Mouse (Mus musculus): ENCODE data around the gene 4930442H23Rik. TPM values are rescaled to one million over a fixed set of nuclear protein-coding genes. Genes with fewer than 3 reads are reported as not detected.
A peak's percentile ranks its signal among the peaks of the same experiment; 100 is the strongest.

Gene 4930442H23Rik
- polyA plus RNA-seq, 1 experiment from 2014 or later = not detected

- Histone ChIP-seq H3K4me3 (ENCODE audit: control insufficient read depth in 1 of 2, insufficient read depth in 1 of 2, low read depth in 1 of 2, low read length in 2 of 2) (no peak overlapping the region), H3K4me1 (ENCODE audit: control insufficient read depth in 2 of 2, insufficient read depth in 2 of 2, low read length in 2 of 2) (peaks cover 7 to 9% of the 10 kb centered on the region in 2 experiments), H3K9ac (ENCODE audit: low read length) (no peak overlapping the region), H3K27ac (replicated peaks in 1 of 2; ENCODE audit: control insufficient read depth in 1 of 2, insufficient read depth in 1 of 2, low read depth in 2 of 2, low read length in 2 of 2) (no peak overlapping the region), H3K27me3 (ENCODE audit: control insufficient read depth, insufficient read depth, low read length) (no peaks in the 10 kb centered on the region), H3K9me3 (ENCODE audit: control insufficient read depth, low read length) (no peaks in the 10 kb centered on the region), H3K36me3 (ENCODE audit: control insufficient read depth, insufficient read depth, low read length) (peaks cover 82% of the 10 kb centered on the region), H3K4me2 (ENCODE audit: low read length) (no peak overlapping the region)
- 85% methylated on average over 12 of the region's 12 CpGs for WGBS
- ATAC-seq (ENCODE audit: insufficient number of reproducible peaks, insufficient read depth, low FRiP score, low read depth) = no peak
Observed at GRCm38 (mm10) chr10:81154313-81154712, 29.3 kb downstream of the 4930442H23Rik start.

- no peak overlapping the region for H3K4me3 ChIP-seq (ENCODE audit: control insufficient read depth in 1 of 2, insufficient read depth in 1 of 2, low read depth in 1 of 2, low read length in 2 of 2)
- H3K36me3 ChIP-seq (ENCODE audit: control insufficient read depth, insufficient read depth, low read length) = peaks cover 82% of the 10 kb centered on the region
- 0 out of 2 replicates have a peak overlapping the region, but pooled peaks have one; percentile 7 for H3K9ac ChIP-seq (ENCODE audit: low read length)
- ATAC-seq (ENCODE audit: insufficient number of reproducible peaks, insufficient read depth, low FRiP score, low read depth) = no peak
- H3K4me2 ChIP-seq (ENCODE audit: low read length) = no peak overlapping the region
- H3K27me3 ChIP-seq (ENCODE audit: control insufficient read depth, insufficient read depth, low read length) = no peaks in the 10 kb centered on the region
- 56% methylated on average over 12 of the region's 12 CpGs for WGBS
- H3K9me3 ChIP-seq (ENCODE audit: control insufficient read depth, low read length) = no peaks in the 10 kb centered on the region
- peaks cover 7 to 9% of the 10 kb centered on the region in 2 experiments for H3K4me1 ChIP-seq (ENCODE audit: control insufficient read depth in 2 of 2, insufficient read depth in 2 of 2, low read length in 2 of 2)
- H3K27ac ChIP-seq (replicated peaks in 1 of 2; ENCODE audit: control insufficient read depth in 1 of 2, insufficient read depth in 1 of 2, low read depth in 2 of 2, low read length in 2 of 2) = peak overlapping the region; percentile 31 to 45
Observed at GRCm38 (mm10) chr10:81152609-81153008, 31.0 kb downstream of the 4930442H23Rik start.

GRCm38 (mm10) chr10:81151261-81151660, 32.4 kb downstream of the 4930442H23Rik start:
- H3K36me3 ChIP-seq (ENCODE audit: control insufficient read depth, insufficient read depth, low read length) = peaks cover 82% of the 10 kb centered on the region
- peaks cover 7 to 9% of the 10 kb centered on the region in 2 experiments for H3K4me1 ChIP-seq (ENCODE audit: control insufficient read depth in 2 of 2, insufficient read depth in 2 of 2, low read length in 2 of 2)
- no peaks in the 10 kb centered on the region for H3K9me3 ChIP-seq (ENCODE audit: control insufficient read depth, low read length)
- H3K27ac ChIP-seq (replicated peaks in 1 of 2; ENCODE audit: control insufficient read depth in 1 of 2, insufficient read depth in 1 of 2, low read depth in 2 of 2, low read length in 2 of 2) = no peak overlapping the region
- WGBS = 67% methylated on average over 6 of the region's 6 CpGs
- ATAC-seq (ENCODE audit: insufficient number of reproducible peaks, insufficient read depth, low FRiP score, low read depth) = no peak
- H3K27me3 ChIP-seq (ENCODE audit: control insufficient read depth, insufficient read depth, low read length) = no peaks in the 10 kb centered on the region
- H3K4me2 ChIP-seq (ENCODE audit: low read length) = no peak overlapping the region
- H3K4me3 ChIP-seq (ENCODE audit: control insufficient read depth in 1 of 2, insufficient read depth in 1 of 2, low read depth in 1 of 2, low read length in 2 of 2) = no peak overlapping the region
- H3K9ac ChIP-seq (ENCODE audit: low read length) = no peak overlapping the region

- Histone ChIP-seq H3K9ac (ENCODE audit: low read length) (no peak overlapping the region), H3K27ac (replicated peaks in 1 of 2; ENCODE audit: control insufficient read depth in 1 of 2, insufficient read depth in 1 of 2, low read depth in 2 of 2, low read length in 2 of 2) (no peak overlapping the region), H3K27me3 (ENCODE audit: control insufficient read depth, insufficient read depth, low read length) (no peaks in the 10 kb centered on the region), H3K4me3 (ENCODE audit: control insufficient read depth in 1 of 2, insufficient read depth in 1 of 2, low read depth in 1 of 2, low read length in 2 of 2) (no peak overlapping the region), H3K9me3 (ENCODE audit: control insufficient read depth, low read length) (no peaks in the 10 kb centered on the region), H3K36me3 (ENCODE audit: control insufficient read depth, insufficient read depth, low read length) (peaks cover 79% of the 10 kb centered on the region), H3K4me2 (ENCODE audit: low read length) (no peak overlapping the region), H3K4me1 (ENCODE audit: control insufficient read depth in 2 of 2, insufficient read depth in 2 of 2, low read length in 2 of 2) (peaks cover 13 to 21% of the 10 kb centered on the region in 2 experiments)
- WGBS = 71% methylated on average over 4 of the region's 4 CpGs
- ATAC-seq (ENCODE audit: insufficient number of reproducible peaks, insufficient read depth, low FRiP score, low read depth) = no peak
Observed at GRCm38 (mm10) chr10:81146296-81146695, 37.4 kb downstream of the 4930442H23Rik start.

- no peak overlapping the region for H3K9ac ChIP-seq (ENCODE audit: low read length)
- H3K4me2 ChIP-seq (ENCODE audit: low read length) = no peak overlapping the region
- H3K4me1 ChIP-seq (ENCODE audit: control insufficient read depth in 2 of 2, insufficient read depth in 2 of 2, low read length in 2 of 2) = peaks cover 14 to 26% of the 10 kb centered on the region in 2 experiments
- WGBS = 84% methylated on average over 7 of the region's 7 CpGs
- ATAC-seq (ENCODE audit: insufficient number of reproducible peaks, insufficient read depth, low FRiP score, low read depth) = no peak
- H3K36me3 ChIP-seq (ENCODE audit: control insufficient read depth, insufficient read depth, low read length) = peaks cover 80% of the 10 kb centered on the region
- H3K9me3 ChIP-seq (ENCODE audit: control insufficient read depth, low read length) = no peaks in the 10 kb centered on the region
- no peak overlapping the region for H3K27ac ChIP-seq (replicated peaks in 1 of 2; ENCODE audit: control insufficient read depth in 1 of 2, insufficient read depth in 1 of 2, low read depth in 2 of 2, low read length in 2 of 2)
- H3K4me3 ChIP-seq (ENCODE audit: control insufficient read depth in 1 of 2, insufficient read depth in 1 of 2, low read depth in 1 of 2, low read length in 2 of 2) = no peak overlapping the region
- H3K27me3 ChIP-seq (ENCODE audit: control insufficient read depth, insufficient read depth, low read length) = no peaks in the 10 kb centered on the region
Observed at GRCm38 (mm10) chr10:81145778-81146177, 37.9 kb downstream of the 4930442H23Rik start.

- Histone ChIP-seq H3K27ac (replicated peaks in 1 of 2; ENCODE audit: control insufficient read depth in 1 of 2, insufficient read depth in 1 of 2, low read depth in 2 of 2, low read length in 2 of 2) (no peak overlapping the region), H3K4me3 (ENCODE audit: control insufficient read depth in 1 of 2, insufficient read depth in 1 of 2, low read depth in 1 of 2, low read length in 2 of 2) (no peak overlapping the region), H3K4me2 (ENCODE audit: low read length) (no peak overlapping the region), H3K27me3 (ENCODE audit: control insufficient read depth, insufficient read depth, low read length) (no peaks in the 10 kb centered on the region), H3K9me3 (ENCODE audit: control insufficient read depth, low read length) (no peaks in the 10 kb centered on the region), H3K36me3 (ENCODE audit: control insufficient read depth, insufficient read depth, low read length) (peaks cover 76% of the 10 kb centered on the region), H3K9ac (ENCODE audit: low read length) (no peak overlapping the region), H3K4me1 (ENCODE audit: control insufficient read depth in 2 of 2, insufficient read depth in 2 of 2, low read length in 2 of 2) (peaks cover 18 to 31% of the 10 kb centered on the region in 2 experiments)
- no peak for ATAC-seq (ENCODE audit: insufficient number of reproducible peaks, insufficient read depth, low FRiP score, low read depth)
- 93% methylated on average over 6 of the region's 6 CpGs for WGBS
Observed at GRCm38 (mm10) chr10:81145307-81145706, 38.3 kb downstream of the 4930442H23Rik start.

- H3K4me3 ChIP-seq (ENCODE audit: control insufficient read depth in 1 of 2, insufficient read depth in 1 of 2, low read depth in 1 of 2, low read length in 2 of 2) = no peak overlapping the region
- no peak overlapping the region for H3K27ac ChIP-seq (replicated peaks in 1 of 2; ENCODE audit: control insufficient read depth in 1 of 2, insufficient read depth in 1 of 2, low read depth in 2 of 2, low read length in 2 of 2)
- 90% methylated on average over 24 of the region's 27 CpGs for WGBS
- H3K4me1 ChIP-seq (ENCODE audit: control insufficient read depth in 2 of 2, insufficient read depth in 2 of 2, low read length in 2 of 2) = peaks cover 24 to 37% of the 10 kb centered on the region in 2 experiments
- no peak overlapping the region for H3K9ac ChIP-seq (ENCODE audit: low read length)
- no peak overlapping the region for H3K4me2 ChIP-seq (ENCODE audit: low read length)
- no peaks in the 10 kb centered on the region for H3K27me3 ChIP-seq (ENCODE audit: control insufficient read depth, insufficient read depth, low read length)
- no peaks in the 10 kb centered on the region for H3K9me3 ChIP-seq (ENCODE audit: control insufficient read depth, low read length)
- peaks cover 69% of the 10 kb centered on the region for H3K36me3 ChIP-seq (ENCODE audit: control insufficient read depth, insufficient read depth, low read length)
- ATAC-seq (ENCODE audit: insufficient number of reproducible peaks, insufficient read depth, low FRiP score, low read depth) = no peak
Observed at GRCm38 (mm10) chr10:81144667-81145066, 39.0 kb downstream of the 4930442H23Rik start.

- H3K4me1 ChIP-seq (ENCODE audit: control insufficient read depth in 2 of 2, insufficient read depth in 2 of 2, low read length in 2 of 2) = peaks cover 31 to 44% of the 10 kb centered on the region in 2 experiments
- H3K4me3 ChIP-seq (ENCODE audit: control insufficient read depth in 1 of 2, insufficient read depth in 1 of 2, low read depth in 1 of 2, low read length in 2 of 2) = no peak overlapping the region
- peaks cover 62% of the 10 kb centered on the region for H3K36me3 ChIP-seq (ENCODE audit: control insufficient read depth, insufficient read depth, low read length)
- no peaks in the 10 kb centered on the region for H3K9me3 ChIP-seq (ENCODE audit: control insufficient read depth, low read length)
- H3K27me3 ChIP-seq (ENCODE audit: control insufficient read depth, insufficient read depth, low read length) = no peaks in the 10 kb centered on the region
- no peak overlapping the region for H3K4me2 ChIP-seq (ENCODE audit: low read length)
- ATAC-seq (ENCODE audit: insufficient number of reproducible peaks, insufficient read depth, low FRiP score, low read depth) = no peak
- H3K27ac ChIP-seq (replicated peaks in 1 of 2; ENCODE audit: control insufficient read depth in 1 of 2, insufficient read depth in 1 of 2, low read depth in 2 of 2, low read length in 2 of 2) = no peak overlapping the region
- 95% methylated on average over 52 of the region's 52 CpGs for whole genome bisulfite sequencing
- no peak overlapping the region for H3K9ac ChIP-seq (ENCODE audit: low read length)
Observed at GRCm38 (mm10) chr10:81143845-81144437, 39.7 kb downstream of the 4930442H23Rik start.

All from heart, embryonic 14.5 days (tissue).